Mouse (Mus musculus) bone marrow, adult 2 months (tissue): ENCODE data around the gene Cys1.

Experiments used
- CTCF ChIP-seq: fragments of 200-500 bp; IDR thresholded peaks from 2 replicates; pipeline ENCODE4 v1.5.1; 2011; ENCODE audit warnings: low read length, control low read depth; ENCODE audit not compliant: control insufficient read depth, insufficient read depth
- POLR2A ChIP-seq: fragments of 200-500 bp; IDR thresholded peaks from 2 replicates; pipeline ENCODE4 v1.6.1; 2011; ENCODE audit warnings: low read depth, mild to moderate bottlenecking, control low read depth, low read length, borderline replicate concordance; ENCODE audit not compliant: control insufficient read depth

DNA sequence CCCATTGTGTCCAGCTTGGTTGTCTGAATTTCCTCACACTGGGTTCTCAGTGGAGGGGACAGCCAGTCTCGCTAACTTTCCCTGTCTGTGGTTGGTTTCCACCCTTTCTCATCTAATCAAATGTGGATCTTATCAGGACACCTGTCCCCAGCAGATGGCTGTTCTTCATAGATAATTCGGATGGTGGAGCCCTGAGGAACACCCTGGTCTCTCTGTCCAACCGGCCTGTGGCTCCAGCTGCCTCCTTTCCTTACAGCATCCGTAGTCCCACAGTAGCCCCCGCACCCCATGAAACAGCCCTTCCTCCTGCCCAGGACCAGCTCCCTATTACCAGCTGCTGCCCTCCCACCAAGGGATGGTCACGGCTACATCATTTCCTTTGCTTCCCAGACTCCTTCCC lies 35.7 kb downstream of the Cys1 start:
- TF ChIP-seq CTCF (no peak), POLR2A (no peak)
